Mouse (Mus musculus): ENCODE data around the gene Ppia.
"Not testable (repeated sequence)": the region's sequence is repeated elsewhere in the genome, so short reads cannot be mapped to it uniquely, and the experiment has no call there.

The Ppia gene

DNA sequence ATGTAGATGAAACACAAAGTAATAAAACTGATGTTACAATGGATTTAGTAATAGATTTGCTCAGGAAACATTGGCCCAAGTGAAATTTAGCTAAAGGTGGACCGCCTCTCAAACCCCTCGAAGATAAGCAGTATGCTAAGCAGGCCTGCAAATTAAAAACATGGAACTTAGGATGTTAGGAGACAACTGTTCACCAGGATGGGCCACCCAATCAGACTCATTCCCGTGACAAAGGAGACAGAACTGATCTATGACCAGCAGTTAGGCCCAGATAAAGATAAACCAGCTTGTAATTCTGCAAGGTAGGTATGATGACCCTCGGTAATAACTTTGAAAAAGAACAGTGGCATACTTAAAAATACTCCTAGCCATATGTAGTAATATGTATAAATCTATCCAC, 27.9 kb downstream of the Ppia start:
- no peak for DNase-seq (ENCODE audit: low spot score)

GRCm38 (mm10) chr11:6443727-6444076, 28.5 kb downstream of the Ppia start:
- DNase-seq (ENCODE audit: low spot score): no peak

GRCm38 (mm10) chr11:6444077-6444853, 29.0 kb downstream of the Ppia start, which contains the start of gene H2afv:
Gene H2afv (minus strand): TSS chr11:6444443.
- peak; percentile 99 for DNase-seq (ENCODE audit: low spot score)

- no peak for DNase-seq (ENCODE audit: low spot score)
Observed at GRCm38 (mm10) chr11:6445441-6445840, 30.2 kb downstream of the Ppia start.

GRCm38 (mm10) chr11:6445951-6446350, 30.7 kb downstream of the Ppia start:
- DNase-seq (ENCODE audit: low spot score): no peak

- no peak for DNase-seq (ENCODE audit: low spot score)
Observed at GRCm38 (mm10) chr11:6447493-6447892, 32.2 kb downstream of the Ppia start.

GRCm38 (mm10) chr11:6448155-6448554, 32.9 kb downstream of the Ppia start:
- not testable (repeated sequence) for DNase-seq (ENCODE audit: low spot score)

GRCm38 (mm10) chr11:6456083-6456482, 40.8 kb downstream of the Ppia start:
- no peak for DNase-seq (ENCODE audit: low spot score)

GRCm38 (mm10) chr11:6463159-6463837, 48.1 kb downstream of the Ppia start:
- DNase-seq (ENCODE audit: low spot score): no peak

- DNase-seq (ENCODE audit: low spot score): peak; percentile 88
Observed at GRCm38 (mm10) chr11:6465122-6465521, 49.9 kb downstream of the Ppia start.

GRCm38 (mm10) chr11:6468541-6468940, 53.3 kb downstream of the Ppia start:
- no peak for DNase-seq (ENCODE audit: low spot score)
